Mouse (Mus musculus): ENCODE data around the gene Fgfr2.

GRCm38 (mm10) chr7:130659129-130659528 is 2464.0 kb downstream of the Fgfr2 start:
- TF ChIP-seq CTCF (IDR thresholded peaks at IDR 0.05; ENCODE audit: insufficient read depth, low read length) (no peak), POLR2A (IDR thresholded peaks at IDR 0.05; ENCODE audit: borderline replicate concordance, extremely low read depth, low read depth, low read length) (no peak)
